Mouse (Mus musculus) T-helper 1 cell (primary cell): ENCODE data around the gene Ugt1a8.

Experiments
- in situ Hi-C: fragments of 300-600 bp; cut with MboI, MseI; formaldehyde crosslinking; loops from one replicate; pipeline ENCODE4 v1.15.1; 2025; ENCODE audit warnings: high pct_unique_total_duplicates

The Ugt1a8 gene

GRCm38 (mm10) chr1:88258361-88258760 is 170.7 kb downstream of the Ugt1a8 start:
- in situ Hi-C loops: no loop called here

GRCm38 (mm10) chr1:88258881-88259642 is 171.4 kb downstream of the Ugt1a8 start:
- in situ Hi-C loops: no loop called here

- in situ Hi-C loops: no loop called here
Measured at GRCm38 (mm10) chr1:88259643-88260024, 172.0 kb downstream of the Ugt1a8 start.

GRCm38 (mm10) chr1:88260114-88260513 is 172.5 kb downstream of the Ugt1a8 start:
- in situ Hi-C loops: no loop called here

- in situ Hi-C loops: no loop called here
Measured at GRCm38 (mm10) chr1:88260604-88261377, 173.2 kb downstream of the Ugt1a8 start.

GRCm38 (mm10) chr1:88261706-88262105 is 174.1 kb downstream of the Ugt1a8 start:
- in situ Hi-C loops: no loop called here

GRCm38 (mm10) chr1:88262255-88262654 is 174.6 kb downstream of the Ugt1a8 start:
- in situ Hi-C loops: no loop called here

- in situ Hi-C loops: no loop called here
Measured at GRCm38 (mm10) chr1:88262961-88263360, 175.3 kb downstream of the Ugt1a8 start.

- in situ Hi-C loops: no loop called here
Measured at GRCm38 (mm10) chr1:88263778-88264177, 176.2 kb downstream of the Ugt1a8 start.

GRCm38 (mm10) chr1:88264237-88264868 is 176.7 kb downstream of the Ugt1a8 start:
- in situ Hi-C loops: no loop called here

- in situ Hi-C loops: no loop called here
Measured at GRCm38 (mm10) chr1:88264869-88265240, 177.2 kb downstream of the Ugt1a8 start.

- in situ Hi-C loops: no loop called here
Measured at GRCm38 (mm10) chr1:88266123-88266522, 178.5 kb downstream of the Ugt1a8 start.

- in situ Hi-C loops: no loop called here
Measured at GRCm38 (mm10) chr1:88267489-88267888, 179.9 kb downstream of the Ugt1a8 start.

- in situ Hi-C loops: no loop called here
Measured at GRCm38 (mm10) chr1:88268070-88268469, 180.5 kb downstream of the Ugt1a8 start.
